Mouse (Mus musculus) ES-Bruce4 (cell line): Measurements from ENCODE around the gene Gm38431. TPM values are rescaled to one million over a fixed set of nuclear protein-coding genes. Genes with fewer than 3 reads are reported as not detected.

Source experiments
- H3K27ac ChIP-seq: 2 replicates; pipeline ENCODE4 v1.5.1; 2012; ENCODE audit warnings: low read length, inconsistent platforms; ENCODE audit not compliant: insufficient read depth
- H3K27me3 ChIP-seq: 2 replicates; pipeline ENCODE4 v1.6.1; 2012; ENCODE audit warnings: mild to moderate bottlenecking, low read length, inconsistent platforms; ENCODE audit not compliant: control insufficient read depth, poor library complexity, insufficient read depth, severe bottlenecking
- H3K36me3 ChIP-seq: 2 replicates; pipeline ENCODE4 v1.6.1; 2012; ENCODE audit warnings: inconsistent platforms, mild to moderate bottlenecking, low read length, moderate library complexity; ENCODE audit not compliant: control insufficient read depth, poor library complexity, insufficient read depth, severe bottlenecking
- H3K4me1 ChIP-seq: one replicate; pipeline ENCODE4 v1.8.1; 2011; ENCODE audit warnings: low read length; ENCODE audit not compliant: control insufficient read depth, insufficient read depth
- H3K4me3 ChIP-seq: 2 replicates; pipeline ENCODE4 v1.5.1; 2011; ENCODE audit warnings: low read depth, mild to moderate bottlenecking, low read length
- H3K9ac ChIP-seq: 2 replicates; pipeline ENCODE4 v1.6.1; 2012; ENCODE audit warnings: low read depth, mild to moderate bottlenecking, inconsistent platforms; ENCODE audit not compliant: poor library complexity, severe bottlenecking
- H3K9me3 ChIP-seq: replicated peaks from 2 replicates; pipeline ENCODE4 v1.6.1; 2012; ENCODE audit warnings: mild to moderate bottlenecking, low read length, inconsistent platforms; ENCODE audit not compliant: control insufficient read depth, poor library complexity, insufficient read depth, severe bottlenecking
- CTCF ChIP-seq: IDR thresholded peaks from one replicate; pipeline ENCODE4 v1.8.1; 2011; ENCODE audit warnings: low read depth, low read length
- EP300 ChIP-seq: IDR thresholded peaks from 2 replicates; pipeline ENCODE4 v1.6.1; 2011; ENCODE audit warnings: low read depth, low read length; ENCODE audit not compliant: insufficient read depth
- POLR2A ChIP-seq: IDR thresholded peaks from one replicate; pipeline ENCODE4 v1.8.1; 2011; ENCODE audit warnings: low read length; ENCODE audit not compliant: insufficient read depth
- polyA plus RNA-seq: library from polyadenylated mRNA; stranded (reverse); fragments of >200 nt; gene quantifications from 2 replicates; pipeline ENCODE4 v1.2.4, GENCODE M21; 2011; ENCODE audit warnings: low read depth; ENCODE audit not compliant: missing spikeins, insufficient read depth, insufficient read length

The Gm38431 gene
- polyA plus RNA-seq, 1 experiment = 4.7 TPM

DNA sequence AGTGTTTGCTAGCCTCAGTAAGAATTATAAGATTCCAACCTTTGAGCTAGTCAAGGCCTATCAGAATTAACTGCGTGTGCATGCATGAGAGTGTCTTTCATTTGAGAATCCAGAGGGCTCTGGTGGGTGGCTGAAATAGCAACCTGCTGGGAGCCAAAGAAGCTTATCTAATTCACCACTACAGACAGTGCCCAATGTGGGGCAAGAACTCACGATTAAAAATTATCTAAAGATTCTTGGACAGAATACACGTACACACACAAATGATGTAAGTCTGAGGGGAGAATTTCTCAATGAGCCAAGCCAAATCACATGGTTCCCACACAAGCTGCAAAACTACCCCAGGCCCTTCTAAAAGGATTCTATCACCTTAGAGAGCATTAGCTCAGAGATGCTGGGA, 8.5 kb downstream of the Gm38431 start:
- Histone ChIP-seq H3K9ac (no peak overlapping the region), H3K4me3 (no peak overlapping the region), H3K27ac (no peak overlapping the region), H3K36me3 (peaks cover 81% of the 10 kb centered on the region), H3K4me1 (no peaks in the 10 kb centered on the region), H3K27me3 (no peaks in the 10 kb centered on the region), H3K9me3 (no peaks in the 10 kb centered on the region)
- no peak for TF ChIP-seq POLR2A
- no peak for TF ChIP-seq EP300
- TF ChIP-seq CTCF = no peak

- no peak overlapping the region for H3K27ac ChIP-seq
- no peak overlapping the region for H3K4me3 ChIP-seq
- peaks cover 80% of the 10 kb centered on the region for H3K36me3 ChIP-seq
- TF ChIP-seq POLR2A (no peak), EP300 (no peak), CTCF (no peak)
- no peak overlapping the region for H3K9ac ChIP-seq
- H3K27me3 ChIP-seq = no peaks in the 10 kb centered on the region
- no peaks in the 10 kb centered on the region for H3K9me3 ChIP-seq
- H3K4me1 ChIP-seq = no peaks in the 10 kb centered on the region
Observed at GRCm38 (mm10) chr9:21081127-21081526, 10.7 kb downstream of the Gm38431 start.

GRCm38 (mm10) chr9:21075625-21076024, 16.2 kb downstream of the Gm38431 start:
- no peaks in the 10 kb centered on the region for H3K9me3 ChIP-seq
- H3K36me3 ChIP-seq = peaks cover 50% of the 10 kb centered on the region
- H3K4me1 ChIP-seq = no peaks in the 10 kb centered on the region
- no peak overlapping the region for H3K27ac ChIP-seq
- no peak for TF ChIP-seq CTCF
- TF ChIP-seq POLR2A = no peak
- TF ChIP-seq EP300 = no peak
- H3K27me3 ChIP-seq = no peaks in the 10 kb centered on the region
- no peak overlapping the region for H3K9ac ChIP-seq
- no peak overlapping the region for H3K4me3 ChIP-seq

GRCm38 (mm10) chr9:21074173-21074572, 17.6 kb downstream of the Gm38431 start:
- H3K9ac ChIP-seq = peak overlapping the region; percentile 76; the same call in 1 of the 2 replicates
- peaks cover 37% of the 10 kb centered on the region for H3K36me3 ChIP-seq
- no peak overlapping the region for H3K27ac ChIP-seq
- H3K27me3 ChIP-seq = no peaks in the 10 kb centered on the region
- H3K4me3 ChIP-seq = no peak overlapping the region
- no peaks in the 10 kb centered on the region for H3K9me3 ChIP-seq
- TF ChIP-seq CTCF = no peak
- no peak for TF ChIP-seq EP300
- TF ChIP-seq POLR2A = no peak
- H3K4me1 ChIP-seq = no peaks in the 10 kb centered on the region

DNA sequence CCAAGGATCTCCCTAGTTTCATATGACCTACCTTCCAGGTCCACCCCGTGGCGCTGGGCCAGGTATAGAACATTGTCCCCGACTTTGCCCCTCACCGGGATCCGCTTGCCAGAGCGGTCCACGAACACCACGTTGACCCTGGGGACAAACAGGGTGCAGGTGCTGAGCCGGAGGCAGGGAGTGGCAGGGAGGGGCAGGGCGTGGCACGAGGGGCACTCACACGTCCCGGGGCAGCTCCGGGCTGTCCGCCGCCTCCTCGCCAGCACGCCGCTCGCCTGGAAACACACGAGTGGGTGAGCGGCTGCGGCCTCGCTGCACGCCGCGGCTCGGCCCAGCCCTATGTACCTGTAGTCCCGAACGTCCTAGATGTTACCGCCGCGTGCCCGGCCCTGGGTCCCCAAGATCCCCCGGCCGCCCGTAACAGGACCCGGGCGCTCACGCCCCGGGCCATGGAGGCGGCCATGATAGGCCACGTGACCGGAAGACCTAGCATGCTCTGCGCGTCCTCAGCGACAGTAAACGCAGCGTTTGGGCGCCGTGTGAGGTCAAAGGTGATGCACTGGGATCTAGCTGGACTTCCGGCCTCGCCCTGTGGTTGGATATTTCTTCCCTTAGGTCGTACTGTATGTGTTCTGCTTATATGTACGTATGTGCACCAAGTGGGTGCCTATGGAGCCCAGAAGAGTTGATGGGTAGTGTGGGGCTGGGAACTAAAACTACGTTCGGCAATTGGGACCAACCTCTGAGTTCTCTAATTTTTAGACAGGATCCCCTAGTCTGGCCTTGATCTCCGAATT, 18.6 kb downstream of the Gm38431 start, which contains the start of the genes Gm49373 and Fdx1l:
Gm49373 (minus strand) TSS at position 53 of the 797 bp plus-strand sequence.
Fdx1l (minus strand) TSS at position 571 of the 797 bp plus-strand sequence.
- no peaks in the 10 kb centered on the region for H3K4me1 ChIP-seq
- H3K36me3 ChIP-seq = peaks cover 27% of the 10 kb centered on the region
- peak within 1 kb of the TSS; percentile 82 for H3K4me3 ChIP-seq
- H3K27me3 ChIP-seq = no peaks in the 10 kb centered on the region
- no peaks in the 10 kb centered on the region for H3K9me3 ChIP-seq
- TF ChIP-seq CTCF = no peak
- TF ChIP-seq POLR2A = peak; percentile 69
- TF ChIP-seq EP300 = peak; percentile 50; the same call in 1 of the 2 replicates
- H3K9ac ChIP-seq = peak within 1 kb of the TSS; percentile 76
- peak within 1 kb of the TSS; percentile 44 for H3K27ac ChIP-seq

DNA sequence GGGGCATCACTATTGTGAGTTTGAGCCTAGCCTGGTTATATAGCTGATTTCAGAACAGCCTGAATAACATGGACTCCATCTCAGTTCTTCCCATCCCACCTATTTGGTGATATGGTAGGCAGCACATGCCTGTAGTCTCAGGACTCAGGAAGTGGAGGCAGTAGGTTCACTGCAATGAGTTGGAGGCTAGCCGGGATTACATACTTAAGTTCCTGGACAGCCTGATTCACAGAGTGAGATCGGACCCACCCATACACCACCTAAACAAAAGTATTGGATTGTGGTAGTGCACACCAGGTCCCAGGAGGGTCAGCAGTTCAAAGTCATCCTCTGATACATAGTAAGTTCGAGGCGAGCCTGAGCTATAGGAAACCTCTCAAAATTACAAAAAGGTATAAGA, 19.2 kb downstream of the Gm38431 start:
- no peaks in the 10 kb centered on the region for H3K27me3 ChIP-seq
- peak overlapping the region; percentile 82 for H3K4me3 ChIP-seq
- peak overlapping the region; percentile 33 for H3K27ac ChIP-seq
- no peaks in the 10 kb centered on the region for H3K9me3 ChIP-seq
- H3K36me3 ChIP-seq = peaks cover 24% of the 10 kb centered on the region
- H3K9ac ChIP-seq = peak overlapping the region; percentile 76
- TF ChIP-seq EP300 = no peak
- TF ChIP-seq CTCF = no peak
- TF ChIP-seq POLR2A = no peak
- no peaks in the 10 kb centered on the region for H3K4me1 ChIP-seq
